Mouse (Mus musculus): ENCODE data around the gene Zfp956. TPM values are rescaled to one million over a fixed set of nuclear protein-coding genes. Genes with fewer than 3 reads are reported as not detected.

The Zfp956 gene
- polyA plus RNA-seq, 1 experiment from 2014 or later: 9.0 TPM

Other genes starting within 250 kb of the Zfp956 start
- gene Pdia4, start 140.0 kb upstream of the Zfp956 start, polyA plus RNA-seq (2015; fragmentation: Nextera tagmentation; extraction: Ambion mirVana): 283 and 314 TPM in 2 replicates
- gene Zfp786, start 122.5 kb upstream of the Zfp956 start, polyA plus RNA-seq (2015; fragmentation: Nextera tagmentation; extraction: Ambion mirVana): 2.4 and 2.6 TPM in 2 replicates
- gene Zfp398, start 117.7 kb upstream of the Zfp956 start, polyA plus RNA-seq (2015; fragmentation: Nextera tagmentation; extraction: Ambion mirVana): 8.4 and 8.8 TPM in 2 replicates
- gene Zfp282, start 76.2 kb upstream of the Zfp956 start, polyA plus RNA-seq (2015; fragmentation: Nextera tagmentation; extraction: Ambion mirVana): 11.2 and 11.7 TPM in 2 replicates
- 13.7 and 14.0 TPM in 2 replicates for gene Zfp212, start 32.9 kb upstream of the Zfp956 start, polyA plus RNA-seq (2015; fragmentation: Nextera tagmentation; extraction: Ambion mirVana)
- gene Zfp777, start 95.5 kb downstream of the Zfp956 start, polyA plus RNA-seq (2015; fragmentation: Nextera tagmentation; extraction: Ambion mirVana): 4.4 and 4.5 TPM in 2 replicates
- 5.8 and 6.0 TPM in 2 replicates for gene Zfp746, start 133.2 kb downstream of the Zfp956 start, polyA plus RNA-seq (2015; fragmentation: Nextera tagmentation; extraction: Ambion mirVana)